Mouse (Mus musculus) midbrain, postnatal 0 days (tissue): Measurements from ENCODE around the gene Magi2. TPM values are rescaled to one million over a fixed set of nuclear protein-coding genes. Genes with fewer than 3 reads are reported as not detected.

Experiments used
- ATAC-seq: fragments of 200-750 bp; cut with Nextera tagmentation; 2 replicates; pipeline ENCODE4 v1.8.0; 2017; ENCODE audit warnings: moderate number of reproducible peaks, mild to moderate bottlenecking, moderate TSS enrichment, moderate library complexity; ENCODE audit not compliant: low FRiP score
- DNase-seq: peaks from one replicate; pipeline ENCODE4 v3.0.0-alpha.2; 2015; ENCODE audit warnings: low spot score
- H3K27ac ChIP-seq: fragments of 300-500 bp; sonication (generic); 2 replicates; pipeline ENCODE4 v1.5.1; 2014; ENCODE audit warnings: low read depth, mild to moderate bottlenecking, low read length, mixed read lengths
- H3K27me3 ChIP-seq: fragments of 300-500 bp; sonication (generic); 2 replicates; pipeline ENCODE4 v1.6.1; 2014; ENCODE audit warnings: low read length, control low read depth, mixed read lengths; ENCODE audit not compliant: insufficient read depth
- H3K36me3 ChIP-seq: fragments of 300-500 bp; sonication (generic); 2 replicates; pipeline ENCODE4 v1.6.1; 2014; ENCODE audit warnings: low read length, control low read depth, mixed read lengths; ENCODE audit not compliant: insufficient read depth
- H3K4me1 ChIP-seq: fragments of 300-500 bp; sonication (generic); 2 replicates; pipeline ENCODE4 v1.6.1; 2014; ENCODE audit warnings: mild to moderate bottlenecking, control low read depth, antibody characterized with exemption, low read length, mixed read lengths; ENCODE audit not compliant: insufficient read depth
- H3K4me2 ChIP-seq: fragments of 300-500 bp; sonication (generic); 2 replicates; pipeline ENCODE4 v1.6.1; 2014; ENCODE audit warnings: low read depth, mild to moderate bottlenecking, low read length, mixed read lengths; ENCODE audit not compliant: poor library complexity, severe bottlenecking
- H3K4me3 ChIP-seq: fragments of 300-500 bp; sonication (generic); 2 replicates; pipeline ENCODE4 v1.5.1; 2014; ENCODE audit warnings: low read depth, mild to moderate bottlenecking, low read length, moderate library complexity
- H3K9ac ChIP-seq: fragments of 300-500 bp; sonication (generic); replicated peaks from 2 replicates; pipeline ENCODE4 v1.6.1; 2014; ENCODE audit warnings: mild to moderate bottlenecking, low read length, moderate library complexity, mixed read lengths; ENCODE audit not compliant: poor library complexity, severe bottlenecking
- H3K9me3 ChIP-seq: fragments of 300-500 bp; sonication (generic); 2 replicates; pipeline ENCODE4 v1.6.1; 2016; ENCODE audit warnings: low read length, control low read depth
- CTCF ChIP-seq: IDR thresholded peaks from 2 replicates; pipeline ENCODE4 v1.5.1; 2016; ENCODE audit warnings: antibody characterized with exemption, mild to moderate bottlenecking
- WGBS: fragments of 180-500 bp; shearing (Covaris S2); extraction: QIAGEN DNeasy Blood & Tissue Kit; methylation state at CpG from one replicate; pipeline ENCODE4 v1.1.7; 2014; 5-methylcytosine and 5-hydroxymethylcytosine counted together
- polyA plus RNA-seq: library from polyadenylated mRNA; unstranded; fragments of >200 nt; fragmentation: Nextera tagmentation; extraction: Ambion mirVana; gene quantifications from 2 replicates; pipeline ENCODE4 v1.2.1, GENCODE M21; 2015
- total RNA-seq: library from RNA; depleted of rRNA; stranded (reverse); fragments of >200 nt; gene quantifications from 2 replicates; pipeline ENCODE4 v1.2.3, GENCODE M21; 2014

The Magi2 gene
- total and polyA plus RNA-seq, 2 experiments from 2014 or later = 20.0 to 59.3 TPM

- Histone ChIP-seq H3K27ac (no peak overlapping the region), H3K9ac (no peak overlapping the region), H3K9me3 (no peaks in the 10 kb centered on the region), H3K4me1 (no peaks in the 10 kb centered on the region), H3K27me3 (no peaks in the 10 kb centered on the region), H3K4me3 (no peak overlapping the region), H3K4me2 (no peak overlapping the region), H3K36me3 (no peaks in the 10 kb centered on the region)
- 70% methylated on average over 3 of the region's 3 CpGs for WGBS
- no peak for TF ChIP-seq CTCF
- no peak for DNase-seq
- no peak for ATAC-seq
Measured at GRCm38 (mm10) chr5:20536544-20536943, 1309.7 kb downstream of the Magi2 start.

- ATAC-seq (no peak), DNase-seq (no peak)
- WGBS = 70% methylated on average over 8 of the region's 8 CpGs
Measured at GRCm38 (mm10) chr5:20537369-20538022, 1310.7 kb downstream of the Magi2 start.

DNA sequence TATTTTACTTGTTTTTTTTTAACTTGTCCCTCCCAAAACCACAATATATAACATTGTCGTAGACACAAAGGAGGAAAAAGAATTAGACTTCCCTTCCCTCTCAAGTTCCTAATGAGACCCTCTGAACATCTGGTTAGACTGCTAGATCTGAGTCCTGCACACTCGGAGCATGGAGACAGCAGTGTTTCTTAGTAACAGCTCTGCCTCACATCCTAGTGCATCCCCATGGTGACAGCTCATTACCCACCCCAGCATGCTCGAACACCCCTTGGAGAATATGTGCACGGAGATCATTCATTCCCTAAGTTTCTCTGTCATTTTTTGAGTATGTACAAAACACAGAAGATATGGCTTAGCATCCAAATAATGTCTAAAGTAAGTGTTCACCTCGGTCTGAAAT, 1317.5 kb downstream of the Magi2 start:
- peak; percentile 22 for DNase-seq
- no peak for TF ChIP-seq CTCF
- 28% methylated on average over 5 of the region's 5 CpGs for WGBS
- no peak; the same call in 1 of the 2 replicates for ATAC-seq
- no peaks in the 10 kb centered on the region for H3K36me3 ChIP-seq
- no peak overlapping the region for H3K27ac ChIP-seq
- H3K4me1 ChIP-seq = no peaks in the 10 kb centered on the region
- no peak overlapping the region for H3K4me3 ChIP-seq
- no peak overlapping the region for H3K9ac ChIP-seq
- H3K9me3 ChIP-seq = no peaks in the 10 kb centered on the region
- no peaks in the 10 kb centered on the region for H3K27me3 ChIP-seq
- no peak overlapping the region for H3K4me2 ChIP-seq

More at GRCm38 (mm10) chr5:20537369-20538022, 1310.7 kb downstream of the Magi2 start:
- Histone ChIP-seq H3K9ac (no peak overlapping the region), H3K27ac (no peak overlapping the region), H3K4me1 (no peaks in the 10 kb centered on the region), H3K27me3 (no peaks in the 10 kb centered on the region), H3K36me3 (no peaks in the 10 kb centered on the region), H3K9me3 (no peaks in the 10 kb centered on the region), H3K4me2 (no peak overlapping the region), H3K4me3 (no peak overlapping the region)
- no peak for TF ChIP-seq CTCF

DNA sequence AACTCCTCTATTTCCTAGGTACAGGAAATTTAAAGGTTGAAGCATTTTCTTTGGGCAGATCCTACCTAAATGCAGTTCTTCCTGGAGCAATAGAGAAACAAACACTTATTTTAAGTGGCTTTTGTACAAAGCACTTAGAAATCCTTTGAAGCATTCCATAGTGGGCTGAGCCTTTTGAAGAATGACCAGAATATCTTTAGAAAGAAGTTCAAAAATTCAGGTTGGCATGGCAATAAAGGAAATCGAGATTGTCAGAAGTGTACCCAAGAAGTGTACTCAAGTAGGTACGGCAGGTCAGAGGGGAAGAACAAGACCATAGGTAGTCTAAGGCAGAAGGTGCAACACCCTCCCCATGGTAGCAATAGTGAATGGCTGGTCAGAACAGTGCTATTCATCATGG, 1332.5 kb downstream of the Magi2 start:
- Histone ChIP-seq H3K4me1 (no peaks in the 10 kb centered on the region), H3K27me3 (no peaks in the 10 kb centered on the region), H3K4me3 (no peak overlapping the region), H3K9ac (no peak overlapping the region), H3K36me3 (no peaks in the 10 kb centered on the region), H3K4me2 (no peak overlapping the region), H3K9me3 (no peaks in the 10 kb centered on the region), H3K27ac (peak overlapping the region; percentile 51)
- ATAC-seq = 0 out of 2 replicates have a peak, but pooled peaks have one; percentile 17
- DNase-seq = no peak
- 59% methylated on average over 2 of the region's 2 CpGs for WGBS
- no peak for TF ChIP-seq CTCF

DNA sequence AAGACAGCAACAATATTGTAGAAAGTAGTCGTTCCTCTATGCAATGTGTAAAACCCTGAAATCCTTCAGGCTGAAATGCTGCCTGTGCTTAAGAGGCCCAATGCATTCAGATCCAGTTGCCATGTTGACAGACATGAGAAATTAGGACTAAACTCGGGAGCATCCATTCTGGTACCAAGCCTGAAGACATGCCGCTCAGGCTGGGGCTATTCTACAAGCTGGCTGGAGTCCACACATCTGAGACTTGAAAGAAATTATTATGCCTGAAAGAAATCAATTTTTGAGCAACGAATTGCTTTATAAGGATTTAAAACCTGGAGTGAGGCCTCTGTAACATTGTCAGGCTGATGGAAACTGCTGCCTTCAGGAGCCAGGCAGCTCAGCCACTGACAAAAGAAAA, 1333.0 kb downstream of the Magi2 start:
- Histone ChIP-seq H3K27ac (peak overlapping the region; percentile 51), H3K4me3 (no peak overlapping the region), H3K9ac (no peak overlapping the region), H3K4me1 (no peaks in the 10 kb centered on the region), H3K9me3 (no peaks in the 10 kb centered on the region), H3K27me3 (no peaks in the 10 kb centered on the region), H3K4me2 (no peak overlapping the region), H3K36me3 (no peaks in the 10 kb centered on the region)
- ATAC-seq (0 out of 2 replicates have a peak, but pooled peaks have one; percentile 29), DNase-seq (no peak)
- 35% methylated on average over 4 of the region's 4 CpGs for WGBS
- no peak for TF ChIP-seq CTCF

- no peak for TF ChIP-seq CTCF
- Histone ChIP-seq H3K27ac (no peak overlapping the region), H3K27me3 (no peaks in the 10 kb centered on the region), H3K9me3 (no peaks in the 10 kb centered on the region), H3K4me2 (no peak overlapping the region), H3K4me3 (no peak overlapping the region), H3K36me3 (peaks cover 10% of the 10 kb centered on the region; the same call in 1 of the 2 replicates), H3K9ac (no peak overlapping the region), H3K4me1 (no peaks in the 10 kb centered on the region)
- WGBS = 84% methylated on average over 6 of the region's 6 CpGs
- ATAC-seq = no peak
- no peak for DNase-seq
Measured at GRCm38 (mm10) chr5:20568421-20568820, 1341.6 kb downstream of the Magi2 start.
